Mouse (Mus musculus) gastrocnemius, postnatal 4 days (tissue): ENCODE data around the gene Dusp1. TPM values are rescaled to one million over a fixed set of nuclear protein-coding genes. Genes with fewer than 3 reads are reported as not detected.

Experiments used
- DNase-seq, 2 experiments: peaks; one replicate each; pipeline ENCODE4 v3.0.0; 2021 to 2022; ENCODE audit warnings: low spot score in 2 of 2, mixed read lengths in 2 of 2
- total RNA-seq, 2 experiments: library from RNA; stranded (reverse); gene quantifications; 2 replicates each; pipeline ENCODE4 v1.2.3; 2021

Gene Dusp1
- total RNA-seq, 2 experiments from 2014 or later: 33.6 to 42.9 TPM

DNA sequence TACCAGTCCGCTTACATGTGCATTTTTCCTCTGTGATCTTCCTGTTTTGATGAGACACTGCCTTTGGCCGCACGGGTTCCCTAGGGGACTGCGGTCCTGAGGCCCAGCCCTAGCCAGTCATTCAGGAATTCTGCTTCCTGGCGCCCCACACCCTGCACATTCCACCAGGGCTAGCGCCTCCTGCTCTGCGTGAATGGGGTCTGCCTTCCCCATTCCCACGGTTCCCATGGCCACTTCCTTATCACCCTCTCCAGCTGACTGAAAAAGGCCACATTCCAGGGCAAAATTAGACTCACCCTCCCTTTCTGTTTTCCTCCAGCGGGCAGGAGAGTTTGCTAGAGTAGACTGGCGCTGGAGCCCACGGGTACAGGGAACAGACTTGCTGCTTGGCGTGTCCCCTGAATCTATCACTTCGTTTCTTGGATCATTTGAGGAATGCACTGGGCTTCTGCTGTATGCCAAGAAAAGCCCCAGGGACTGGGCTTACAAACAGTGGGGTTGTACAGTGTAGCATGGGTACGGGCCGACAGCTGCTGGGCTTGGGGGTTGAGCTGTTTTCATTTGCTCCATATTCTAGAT lies 22.7 kb upstream of the Dusp1 start:
- DNase-seq: peak; percentile 68 to 85

DNA sequence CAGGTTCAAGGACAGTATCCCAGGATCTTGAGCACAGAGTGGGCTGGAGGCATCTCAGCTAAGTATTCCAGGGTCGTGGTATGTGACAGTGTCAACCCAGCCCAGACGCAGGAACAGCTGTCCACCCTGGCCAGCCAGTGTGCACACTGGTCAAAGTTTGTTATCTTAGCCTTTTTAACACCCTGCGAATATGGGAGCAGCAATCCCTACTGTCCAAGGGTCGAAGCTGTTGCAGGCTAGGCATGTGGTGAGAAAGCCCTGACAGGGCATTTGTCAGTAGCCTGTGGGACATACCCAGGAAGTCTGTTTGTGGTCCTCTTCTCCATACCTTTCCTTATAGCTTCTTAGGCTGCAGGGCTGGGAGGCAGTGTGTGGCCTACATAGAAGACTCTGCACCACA lies 22.1 kb upstream of the Dusp1 start:
- DNase-seq: no peak

GRCm38 (mm10) chr17:26583606-26584005 lies 21.7 kb upstream of the Dusp1 start:
- DNase-seq: no peak

- DNase-seq: no peak
Observed at GRCm38 (mm10) chr17:26583056-26583455, 21.1 kb upstream of the Dusp1 start.

GRCm38 (mm10) chr17:26582297-26582696 lies 20.4 kb upstream of the Dusp1 start:
- peak in 1 of 2 experiments; percentile 36 for DNase-seq

GRCm38 (mm10) chr17:26580873-26581401 lies 19.0 kb upstream of the Dusp1 start:
- no peak for DNase-seq

GRCm38 (mm10) chr17:26579396-26579795 lies 17.5 kb upstream of the Dusp1 start:
- no peak for DNase-seq

- no peak for DNase-seq
Observed at GRCm38 (mm10) chr17:26578771-26579170, 16.8 kb upstream of the Dusp1 start.

GRCm38 (mm10) chr17:26578162-26578561 lies 16.2 kb upstream of the Dusp1 start:
- no peak for DNase-seq

DNA sequence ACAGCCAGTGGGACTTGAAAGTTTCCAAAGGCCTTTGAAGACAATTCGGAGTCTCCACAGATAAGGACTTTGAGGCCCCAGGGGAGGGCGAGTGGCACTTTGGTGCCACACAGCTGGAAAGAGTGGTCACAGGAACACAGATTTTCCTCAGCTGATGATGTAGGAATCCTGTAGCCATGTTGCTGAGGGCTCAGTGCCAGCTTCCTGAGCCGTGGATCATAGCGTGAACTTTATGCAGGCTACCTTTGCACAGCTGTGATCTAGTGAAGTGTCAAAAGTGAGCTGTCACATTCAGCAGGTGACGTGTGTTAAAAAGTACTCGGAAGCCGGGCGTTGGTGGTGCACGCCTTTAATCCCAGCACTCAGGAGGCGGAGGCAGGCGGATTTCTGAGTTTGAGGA lies 15.4 kb upstream of the Dusp1 start:
- DNase-seq: no peak

DNA sequence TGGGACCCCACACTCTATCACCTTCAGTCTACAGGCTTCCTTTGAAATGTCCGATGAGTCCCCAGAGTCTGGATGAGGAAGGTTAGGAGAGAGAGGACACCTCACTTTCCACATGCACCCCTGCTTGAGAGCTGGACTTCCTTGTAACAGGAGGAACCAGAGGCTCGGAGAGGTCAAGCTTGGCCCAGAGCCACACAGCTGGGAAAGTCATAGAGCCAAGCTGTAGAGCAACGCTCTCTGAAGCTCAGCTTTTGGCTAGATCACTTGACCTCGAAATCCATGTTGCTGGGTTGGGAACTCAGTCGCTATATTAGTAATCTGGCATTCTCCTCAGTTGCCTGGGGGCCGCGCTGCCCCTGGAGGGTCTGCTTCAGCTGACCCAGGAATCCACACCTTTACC lies 14.9 kb upstream of the Dusp1 start:
- peak; percentile 57 to 84 for DNase-seq

- no peak for DNase-seq
Observed at GRCm38 (mm10) chr17:26575786-26576690, 14.1 kb upstream of the Dusp1 start.

DNA sequence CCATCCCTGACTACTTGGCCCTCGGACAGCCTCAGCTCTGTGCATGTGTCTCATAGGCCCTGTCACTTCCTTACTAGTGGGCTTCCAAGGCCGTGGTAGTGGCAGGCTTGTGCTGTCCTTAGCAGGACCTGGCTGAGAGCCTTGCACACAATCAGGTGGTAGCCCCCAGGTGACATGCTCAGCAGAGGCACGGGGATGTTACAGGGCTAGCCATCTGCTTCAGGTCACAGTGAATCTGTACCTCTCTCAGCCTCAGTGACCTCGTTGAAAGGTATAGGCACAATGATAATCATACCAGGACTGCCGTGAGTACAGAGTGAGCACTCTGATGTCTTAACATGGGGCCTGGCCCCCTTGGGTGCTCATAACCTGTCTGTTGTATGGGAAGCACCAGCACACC lies 12.8 kb upstream of the Dusp1 start:
- no peak for DNase-seq

DNA sequence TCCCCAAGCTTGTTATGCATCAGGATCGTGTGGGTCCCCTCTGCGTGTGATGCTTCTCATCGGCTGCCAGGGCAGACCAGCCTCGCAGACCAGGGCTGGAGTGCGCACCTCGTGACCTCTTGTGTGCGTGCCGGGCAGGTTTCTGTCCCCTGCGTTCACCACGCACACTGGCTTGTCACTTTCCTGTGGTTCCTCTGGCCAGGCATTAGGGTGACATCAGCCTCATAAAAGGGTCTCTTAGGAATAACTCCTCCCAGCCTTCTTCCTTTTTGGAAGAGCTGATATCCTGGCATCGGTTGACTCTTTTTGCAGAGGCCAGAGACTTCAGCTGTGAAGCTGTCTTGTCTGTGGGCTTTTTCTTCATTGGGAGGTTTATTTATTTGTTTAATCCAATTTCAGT lies 12.2 kb upstream of the Dusp1 start:
- no peak for DNase-seq

DNA sequence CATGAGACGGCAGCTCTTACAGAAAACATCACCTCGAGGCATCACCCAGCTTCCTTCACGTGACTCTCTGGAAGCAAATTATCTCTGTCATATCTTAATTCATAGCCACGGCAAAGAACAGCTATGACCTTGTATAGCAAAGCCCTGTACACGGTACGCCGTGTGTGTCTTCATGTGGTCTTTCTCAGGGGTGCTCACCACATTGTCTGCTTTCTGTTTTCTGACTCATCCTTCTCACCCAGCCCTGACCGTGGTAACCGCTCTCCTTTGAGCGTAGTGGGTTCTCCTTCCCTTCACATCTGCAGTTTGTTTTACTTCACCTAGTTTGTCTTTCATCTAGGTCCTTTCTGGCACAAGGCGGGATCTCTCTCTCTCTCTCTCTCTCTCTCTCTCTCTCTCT lies 10.3 kb upstream of the Dusp1 start:
- DNase-seq: no peak

DNA sequence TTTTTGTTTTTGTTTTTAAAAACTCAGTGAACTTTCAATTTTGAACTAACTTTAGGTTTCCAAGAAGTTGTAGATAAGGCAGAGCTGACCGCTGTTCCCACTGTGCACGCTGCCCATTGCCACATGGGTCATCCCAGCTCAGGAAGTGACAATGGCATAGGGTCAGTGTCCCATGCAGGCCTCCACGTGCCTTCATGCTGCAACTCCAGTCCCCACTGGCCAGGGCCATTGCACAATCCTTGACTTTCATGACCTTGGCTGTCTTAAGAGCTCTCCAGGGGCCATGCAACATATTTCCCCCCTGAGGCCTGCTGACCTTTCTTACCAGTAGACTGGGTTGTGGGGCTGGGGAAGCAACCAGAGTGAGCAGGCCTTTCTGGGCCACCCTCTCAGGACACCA lies 9.4 kb upstream of the Dusp1 start:
- DNase-seq: no peak

DNA sequence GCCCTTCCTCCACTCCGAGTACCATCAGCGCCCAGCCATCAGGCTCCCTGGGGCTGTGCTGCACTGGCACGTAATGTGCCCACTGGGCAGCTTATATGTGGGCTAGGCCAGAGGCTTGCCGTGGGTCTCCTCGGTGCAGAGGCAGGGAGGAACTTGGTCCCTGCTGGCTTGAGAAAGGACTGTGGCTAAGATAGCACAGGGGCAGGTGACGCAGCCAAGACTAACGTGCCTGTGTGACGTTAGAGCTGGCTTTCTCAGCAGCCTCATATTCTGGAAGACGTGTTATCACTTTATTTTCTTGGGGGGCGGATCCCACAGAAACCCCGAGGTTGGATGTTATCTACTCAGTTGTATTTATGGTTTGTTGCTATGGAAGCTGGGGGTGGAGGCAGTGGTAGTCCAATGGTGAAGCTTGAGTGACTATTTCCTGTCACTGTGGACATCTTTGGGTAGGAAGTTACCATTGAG lies 8.8 kb upstream of the Dusp1 start:
- no peak for DNase-seq

GRCm38 (mm10) chr17:26569594-26570350 lies 7.8 kb upstream of the Dusp1 start:
- no peak for DNase-seq

DNA sequence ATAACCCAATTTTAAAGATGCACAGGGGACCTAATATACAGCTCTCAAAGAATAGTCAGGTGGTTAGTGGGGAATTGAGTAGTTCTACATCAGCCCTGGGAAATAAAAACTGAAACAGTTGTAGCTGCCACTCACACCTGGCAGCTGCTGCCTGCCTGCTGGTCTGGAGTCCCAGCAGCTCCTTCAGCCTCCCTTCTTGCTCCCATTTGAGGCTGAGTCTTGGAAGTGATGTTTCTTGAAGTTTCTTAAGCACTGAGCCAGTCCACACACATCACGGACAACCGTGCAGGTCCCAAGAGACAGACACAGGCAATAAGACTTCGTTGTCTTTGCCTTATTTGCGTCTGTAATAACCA lies 5.9 kb upstream of the Dusp1 start:
- no peak for DNase-seq

GRCm38 (mm10) chr17:26567142-26567817 lies 5.4 kb upstream of the Dusp1 start:
- no peak for DNase-seq

- DNase-seq: no peak
Observed at GRCm38 (mm10) chr17:26564439-26564838, 2.5 kb upstream of the Dusp1 start.
